Mouse (Mus musculus) ES-Bruce4 (cell line): ENCODE data around the gene Alpk1.

Source experiments
- CTCF ChIP-seq: IDR thresholded peaks from one replicate; pipeline ENCODE4 v1.8.1; 2011; ENCODE audit warnings: low read depth, low read length
- POLR2A ChIP-seq: IDR thresholded peaks from one replicate; pipeline ENCODE4 v1.8.1; 2011; ENCODE audit warnings: low read length; ENCODE audit not compliant: insufficient read depth

GRCm38 (mm10) chr3:127640762-127641700, 139.3 kb downstream of the Alpk1 start:
- no peak for TF ChIP-seq CTCF
- TF ChIP-seq POLR2A, result no peak
